Mouse (Mus musculus) spleen, postnatal 14 days (tissue): ENCODE measurements at regions not wholly inside any gene's neighbourhood (a gene's known extent, or its start where the extent isn't known, plus 50 kb on each side); places are given as distances from the start of the nearest gene placed in this dataset.
"Not testable (repeated sequence)": the region's sequence is repeated elsewhere in the genome, so short reads cannot be mapped to it uniquely, and the experiment has no call there.

Experiments
- DNase-seq, 2 experiments: peaks; one replicate each; pipeline ENCODE4 v3.0.0; 2021 to 2022; ENCODE audit warnings: low spot score in 2 of 2

DNA sequence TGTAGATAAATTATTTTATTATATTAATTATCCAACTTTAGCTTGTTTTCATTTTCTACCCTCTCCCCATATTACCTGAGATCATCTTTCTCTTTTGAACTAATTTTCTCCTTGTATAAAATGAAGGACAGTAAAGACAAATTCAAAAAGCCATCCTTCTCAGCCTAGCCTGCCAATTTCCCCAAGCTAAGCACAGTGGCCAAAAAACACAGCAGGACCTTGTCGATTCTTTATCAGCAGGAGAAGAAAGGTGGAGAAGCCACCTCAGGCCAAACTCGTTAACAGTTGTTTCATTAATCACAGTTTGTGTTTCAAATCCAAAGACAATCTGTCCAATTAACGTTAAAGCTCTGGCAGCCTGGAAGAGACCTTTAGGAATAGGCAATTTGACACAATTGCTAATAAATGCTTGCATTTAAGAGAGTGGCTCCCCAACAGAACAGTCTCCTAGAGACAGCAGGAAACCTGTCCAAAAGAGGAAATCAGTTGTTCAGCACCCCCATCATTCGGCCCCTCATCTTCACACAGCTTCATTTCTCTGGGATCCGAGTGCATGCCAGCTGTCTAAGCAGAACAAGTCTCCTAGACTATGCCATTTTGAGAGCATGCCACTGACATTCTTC, 135.7 kb upstream of the Tlr4 start:
- DNase-seq, result no peak

- DNase-seq, result no peak
Observed at GRCm38 (mm10) chr4:66693982-66694578, 133.3 kb upstream of the Tlr4 start.

DNA sequence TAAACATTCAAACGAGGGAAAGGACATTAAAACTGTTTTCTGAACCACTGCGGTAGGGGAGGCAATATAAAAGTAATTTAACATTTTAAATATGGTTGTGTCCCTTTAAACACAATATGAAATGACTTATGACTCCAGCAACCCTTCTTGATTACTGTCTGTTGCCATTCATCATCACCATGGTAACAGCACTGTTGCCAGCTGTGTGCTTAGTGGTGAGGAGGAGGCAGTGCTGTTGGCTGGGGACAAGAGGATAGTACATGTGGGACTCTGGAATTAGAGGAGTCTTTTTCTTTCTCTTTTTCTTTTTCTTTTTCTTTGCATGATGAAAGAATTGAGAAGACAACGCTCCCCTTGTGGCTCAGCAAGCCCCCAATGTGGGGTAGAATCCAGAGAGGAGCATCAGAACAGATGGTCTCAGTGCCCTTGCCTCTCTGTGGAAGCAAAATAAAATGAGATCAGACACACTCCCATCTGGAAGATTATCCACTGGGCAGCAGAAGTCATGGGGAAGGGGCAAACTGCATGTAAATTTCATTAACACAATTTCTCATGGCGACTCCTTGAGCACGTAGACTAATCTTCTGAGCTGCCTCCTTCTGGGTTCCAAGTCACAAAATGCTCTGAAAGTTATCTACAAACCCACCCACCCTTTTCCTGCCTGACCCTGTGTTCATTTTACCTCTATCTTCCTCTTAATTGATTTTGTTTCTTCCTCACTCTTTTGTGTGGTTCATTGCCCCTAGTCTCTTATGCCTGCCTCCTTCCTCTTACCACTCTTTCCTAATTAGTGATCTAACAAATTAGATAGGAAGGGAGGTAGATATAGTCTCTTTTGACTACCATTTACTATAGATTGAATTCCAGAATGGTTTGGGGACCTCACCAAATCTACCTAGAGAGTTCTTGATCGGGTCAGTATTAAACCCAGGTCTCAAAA, 111.3 kb upstream of the Tlr4 start:
- no peak for DNase-seq

GRCm38 (mm10) chr4:66737407-66737806, 90.0 kb upstream of the Tlr4 start:
- no peak for DNase-seq

GRCm38 (mm10) chr4:66743421-66743820, 84.0 kb upstream of the Tlr4 start:
- not testable (repeated sequence) for DNase-seq

- DNase-seq, result peak in 1 of 2 experiments; percentile 7
Observed at GRCm38 (mm10) chr4:66768762-66769161, 58.6 kb upstream of the Tlr4 start.
